Mouse (Mus musculus): ENCODE measurements around the gene Dusp3. TPM values are rescaled to one million over a fixed set of nuclear protein-coding genes. Genes with fewer than 3 reads are reported as not detected.
"Not testable (repeated sequence)": the region's sequence is repeated elsewhere in the genome, so short reads cannot be mapped to it uniquely, and the experiment has no call there.

The Dusp3 gene
- total and polyA plus RNA-seq, 2 experiments from 2014 or later: 36.3 to 44.1 TPM

DNA sequence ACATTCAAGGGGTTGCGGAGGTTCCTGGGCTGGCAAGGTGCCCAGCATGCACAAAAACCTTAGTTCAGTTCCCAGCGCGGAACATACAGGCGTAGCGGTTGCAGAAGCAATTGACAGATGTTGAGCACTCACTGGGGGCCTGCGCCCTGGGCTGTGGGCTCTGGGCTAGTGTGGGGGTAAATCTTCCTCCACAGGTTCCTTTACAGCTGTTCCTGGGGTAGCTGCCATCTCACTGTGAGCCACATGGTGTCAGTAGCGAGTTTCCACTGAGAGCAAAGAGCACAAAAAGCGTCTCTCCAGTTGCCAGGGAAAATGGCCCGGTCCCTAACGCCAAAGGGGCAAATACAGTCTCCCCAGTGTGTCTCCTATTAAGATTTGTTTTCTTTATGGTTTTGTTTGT is 823 bp downstream of the Dusp3 start:
- peak; percentile 93 for TF ChIP-seq CTCF (IDR thresholded peaks at IDR 0.05)
- Histone ChIP-seq H3K4me3 (ENCODE audit: low read depth, low read length) (no peak overlapping the region), H3K27me3 (ENCODE audit: insufficient read depth, low read length) (no peaks in the 10 kb centered on the region), H3K27ac (ENCODE audit: low read depth, low read length) (no peak overlapping the region), H3K36me3 (ENCODE audit: insufficient read depth, low read length) (peaks cover 1% of the 10 kb centered on the region; the same call in 1 of the 2 replicates), H3K9me3 (ENCODE audit: low read length) (no peaks in the 10 kb centered on the region), H3K9ac (replicated peaks; ENCODE audit: low read length, poor library complexity, severe bottlenecking) (no peak overlapping the region), H3K4me1 (ENCODE audit: insufficient read depth, low read length) (peaks cover 8% of the 10 kb centered on the region; the same call in 1 of the 2 replicates), H3K4me2 (ENCODE audit: low read depth, low read length, poor library complexity, severe bottlenecking) (no peak overlapping the region)
- WGBS: 8% methylated on average over 10 of the region's 10 CpGs
- ATAC-seq (ENCODE audit: low FRiP score): no peak
- peak; percentile 91 for DNase-seq (ENCODE audit: low spot score)

DNA sequence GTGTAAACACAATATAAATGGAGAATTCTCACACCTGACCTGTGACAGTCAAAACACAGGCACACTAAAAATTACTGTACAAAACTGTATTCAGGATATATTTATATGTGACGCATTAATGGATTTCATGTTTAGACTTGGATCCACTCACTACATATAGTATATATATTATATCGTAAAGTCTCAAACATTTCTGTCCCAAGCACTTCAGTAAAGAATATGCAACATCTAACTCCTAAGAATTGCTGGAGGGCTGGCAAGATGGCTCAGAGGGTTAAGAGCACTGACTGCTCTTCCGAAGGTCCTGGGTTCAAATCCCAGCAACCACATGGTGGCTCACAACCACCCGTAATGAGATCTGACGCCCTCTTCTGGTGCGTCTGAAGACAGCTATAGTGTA is 1.4 kb downstream of the Dusp3 start:
- H3K27ac ChIP-seq (ENCODE audit: low read depth, low read length): 0 out of 2 replicates have a peak overlapping the region, but pooled peaks have one; percentile 77
- H3K9ac ChIP-seq (replicated peaks; ENCODE audit: low read length, poor library complexity, severe bottlenecking); H3K4me1 ChIP-seq (ENCODE audit: insufficient read depth, low read length); DNase-seq (ENCODE audit: low spot score); H3K27me3 ChIP-seq (ENCODE audit: insufficient read depth, low read length); H3K9me3 ChIP-seq (ENCODE audit: low read length); H3K4me3 ChIP-seq (ENCODE audit: low read depth, low read length); ATAC-seq (ENCODE audit: low FRiP score); H3K36me3 ChIP-seq (ENCODE audit: insufficient read depth, low read length): not testable (repeated sequence)
- 0 out of 2 replicates have a peak overlapping the region, but pooled peaks have one; percentile 70 for H3K4me2 ChIP-seq (ENCODE audit: low read depth, low read length, poor library complexity, severe bottlenecking)
- 68% methylated on average over 6 of the region's 6 CpGs for WGBS

DNA sequence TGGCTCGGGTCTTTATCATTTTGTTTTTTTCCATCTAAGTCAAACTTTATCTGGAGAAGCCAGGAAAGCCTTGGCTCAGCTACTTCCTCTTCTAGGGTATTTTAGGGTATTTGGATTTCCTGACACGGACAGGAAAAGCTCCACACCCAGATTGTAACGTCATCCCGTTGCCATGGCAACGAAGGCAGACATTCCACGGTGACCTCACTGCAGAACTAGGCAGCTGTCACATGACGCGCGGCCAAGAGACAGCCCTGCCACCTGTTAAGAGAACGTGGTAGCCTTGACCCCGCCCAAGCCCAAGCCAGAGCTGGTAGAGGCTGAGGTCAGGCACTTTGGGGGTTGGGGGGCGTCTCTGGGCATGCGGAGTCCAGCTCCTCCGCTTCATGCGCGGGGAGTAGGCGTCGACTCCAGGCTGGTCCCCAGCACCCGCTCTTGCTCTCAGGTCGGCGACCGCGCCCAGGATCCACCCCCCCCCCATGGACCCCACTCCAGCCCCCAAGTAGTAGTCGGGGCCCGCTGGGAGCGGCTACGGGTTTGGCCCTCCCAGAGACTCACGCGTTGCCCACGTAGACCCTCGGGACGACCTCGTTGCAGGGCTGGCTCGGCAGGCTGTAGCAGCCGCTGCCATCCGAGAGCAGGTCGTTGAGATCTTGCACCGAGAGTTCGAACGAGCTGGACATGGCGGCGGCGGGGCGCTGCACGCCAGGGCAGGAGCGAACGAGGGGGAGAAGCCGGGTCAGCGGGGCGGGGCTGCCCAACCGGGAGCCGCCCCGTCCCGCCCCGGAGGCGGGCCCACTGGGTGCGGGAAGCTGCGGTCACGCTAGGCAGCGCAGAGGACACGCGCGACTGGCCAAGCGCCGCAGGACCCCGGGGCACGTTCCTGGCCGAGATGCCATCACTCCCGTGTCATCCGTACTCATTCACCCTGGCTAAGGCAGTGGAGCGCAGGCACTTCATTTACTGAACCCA is 2.5 kb downstream of the Dusp3 start, which contains the start of gene Cfap97d1:
Gene Cfap97d1 (plus strand): TSS at position 226 of the 972 bp plus-strand sequence.
- under 1% methylated on average over 60 of the region's 71 CpGs for WGBS
- Histone ChIP-seq H3K36me3 (ENCODE audit: insufficient read depth, low read length) (peaks cover 8% of the 10 kb centered on the region; the same call in 1 of the 2 replicates), H3K4me3 (ENCODE audit: low read depth, low read length) (peak within 1 kb of the TSS; percentile 49), H3K27ac (ENCODE audit: low read depth, low read length) (peak within 1 kb of the TSS; percentile 77), H3K4me1 (ENCODE audit: insufficient read depth, low read length) (peaks cover 8% of the 10 kb centered on the region; the same call in 1 of the 2 replicates), H3K9me3 (ENCODE audit: low read length) (no peaks in the 10 kb centered on the region), H3K9ac (replicated peaks; ENCODE audit: low read length, poor library complexity, severe bottlenecking) (peak within 1 kb of the TSS; percentile 79), H3K4me2 (ENCODE audit: low read depth, low read length, poor library complexity, severe bottlenecking) (peak within 1 kb of the TSS; percentile 70), H3K27me3 (ENCODE audit: insufficient read depth, low read length) (no peaks in the 10 kb centered on the region)
- TF ChIP-seq CTCF (IDR thresholded peaks at IDR 0.05): no peak; the same call in 1 of the 2 replicates
- peak; percentile 89 for ATAC-seq (ENCODE audit: low FRiP score)
- DNase-seq (ENCODE audit: low spot score): peak; percentile 98

DNA sequence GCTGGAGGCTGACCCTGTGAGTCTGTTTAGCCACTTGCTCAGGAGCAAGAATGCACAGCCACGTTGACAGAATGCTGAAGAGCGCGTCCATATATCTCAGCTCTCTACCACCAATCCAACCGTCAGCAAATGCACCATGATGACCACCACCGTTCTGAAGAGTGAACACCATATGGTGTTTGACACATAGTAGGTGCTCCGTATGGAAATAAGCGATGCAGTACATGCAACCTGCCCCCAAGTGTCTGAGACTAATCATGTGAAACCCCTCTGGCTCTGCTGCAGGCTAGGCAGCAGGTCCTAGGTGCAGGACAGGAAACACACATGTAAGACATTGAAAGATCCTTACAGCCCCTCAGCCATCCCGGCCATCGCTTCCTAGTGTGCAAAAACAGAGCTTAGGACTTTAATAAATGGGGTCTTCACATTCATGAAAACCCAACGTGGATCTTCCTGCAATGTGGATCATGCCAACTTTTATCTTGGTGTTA is 3.3 kb downstream of the Dusp3 start:
- no peak for TF ChIP-seq CTCF (IDR thresholded peaks at IDR 0.05)
- DNase-seq (ENCODE audit: low spot score) (no peak), ATAC-seq (ENCODE audit: low FRiP score) (no peak)
- H3K27me3 ChIP-seq (ENCODE audit: insufficient read depth, low read length): no peaks in the 10 kb centered on the region
- H3K4me1 ChIP-seq (ENCODE audit: insufficient read depth, low read length): peaks cover 8% of the 10 kb centered on the region; the same call in 1 of the 2 replicates
- no peak overlapping the region for H3K9ac ChIP-seq (replicated peaks; ENCODE audit: low read length, poor library complexity, severe bottlenecking)
- peak overlapping the region; percentile 49; the same call in 1 of the 2 replicates for H3K4me3 ChIP-seq (ENCODE audit: low read depth, low read length)
- H3K9me3 ChIP-seq (ENCODE audit: low read length): no peaks in the 10 kb centered on the region
- peaks cover 14% of the 10 kb centered on the region; the same call in 1 of the 2 replicates for H3K36me3 ChIP-seq (ENCODE audit: insufficient read depth, low read length)
- 70% methylated on average over 10 of the region's 10 CpGs for whole genome bisulfite sequencing
- no peak overlapping the region for H3K27ac ChIP-seq (ENCODE audit: low read depth, low read length)
- peak overlapping the region; percentile 70 for H3K4me2 ChIP-seq (ENCODE audit: low read depth, low read length, poor library complexity, severe bottlenecking)

DNA sequence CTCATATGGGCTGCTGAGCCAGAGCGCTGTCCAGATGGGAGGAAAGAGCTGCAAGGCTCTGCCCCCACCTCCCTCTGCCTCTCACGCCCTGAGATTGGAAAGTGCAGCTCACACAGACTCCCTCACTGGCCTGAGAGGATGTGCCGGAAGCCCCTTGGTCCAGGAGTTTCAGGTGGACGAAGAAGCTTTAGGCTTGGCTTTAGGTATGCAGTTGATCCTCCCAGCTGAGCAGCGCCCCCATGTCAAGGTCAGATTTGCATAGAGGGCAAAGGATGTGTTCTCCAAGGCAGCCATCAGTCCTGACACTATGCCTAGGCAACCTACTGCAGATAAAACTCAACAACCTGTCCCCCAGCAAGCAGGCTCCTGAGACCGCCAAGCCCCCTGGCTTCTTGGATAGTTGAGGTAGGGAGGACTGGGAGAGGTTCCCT is 3.8 kb downstream of the Dusp3 start:
- H3K9ac ChIP-seq (replicated peaks; ENCODE audit: low read length, poor library complexity, severe bottlenecking): no peak overlapping the region
- DNase-seq (ENCODE audit: low spot score): no peak
- H3K4me1 ChIP-seq (ENCODE audit: insufficient read depth, low read length): peaks cover 8% of the 10 kb centered on the region; the same call in 1 of the 2 replicates
- H3K36me3 ChIP-seq (ENCODE audit: insufficient read depth, low read length): peaks cover 19% of the 10 kb centered on the region; the same call in 1 of the 2 replicates
- no peaks in the 10 kb centered on the region for H3K9me3 ChIP-seq (ENCODE audit: low read length)
- WGBS: 66% methylated on average over 6 of the region's 6 CpGs
- no peaks in the 10 kb centered on the region for H3K27me3 ChIP-seq (ENCODE audit: insufficient read depth, low read length)
- peak overlapping the region; percentile 70 for H3K4me2 ChIP-seq (ENCODE audit: low read depth, low read length, poor library complexity, severe bottlenecking)
- ATAC-seq (ENCODE audit: low FRiP score): no peak
- H3K4me3 ChIP-seq (ENCODE audit: low read depth, low read length): no peak overlapping the region
- TF ChIP-seq CTCF (IDR thresholded peaks at IDR 0.05): no peak
- H3K27ac ChIP-seq (ENCODE audit: low read depth, low read length): no peak overlapping the region

Measured in midbrain, postnatal 0 days (tissue).